Mouse (Mus musculus) cerebellum, adult 11 months (tissue): ENCODE measurements around the gene Mybpc2.

Experiments used
- DNase-seq: peaks from one replicate; pipeline ENCODE4 v3.0.0; 2022

Gene Mybpc2

GRCm38 (mm10) chr7:44482836-44483435 is 41.5 kb downstream of the Mybpc2 start:
- no peak for DNase-seq

GRCm38 (mm10) chr7:44475046-44475614 is 49.3 kb downstream of the Mybpc2 start:
- no peak for DNase-seq

GRCm38 (mm10) chr7:44474419-44474818 is 50.0 kb downstream of the Mybpc2 start:
- no peak for DNase-seq

- DNase-seq = peak; percentile 47
Observed at GRCm38 (mm10) chr7:44472961-44473646, 51.4 kb downstream of the Mybpc2 start.

- peak; percentile 18 for DNase-seq
Observed at GRCm38 (mm10) chr7:44472558-44472885, 51.9 kb downstream of the Mybpc2 start.

GRCm38 (mm10) chr7:44471880-44472557 is 52.4 kb downstream of the Mybpc2 start:
- peak; percentile 36 for DNase-seq

- peak; percentile 30 for DNase-seq
Observed at GRCm38 (mm10) chr7:44470696-44471612, 53.5 kb downstream of the Mybpc2 start.

- peak; percentile 25 for DNase-seq
Observed at GRCm38 (mm10) chr7:44469677-44470675, 54.5 kb downstream of the Mybpc2 start.

GRCm38 (mm10) chr7:44468644-44469285 is 55.7 kb downstream of the Mybpc2 start:
- peak; percentile 47 for DNase-seq

- DNase-seq = peak; percentile 92
Observed at GRCm38 (mm10) chr7:44467811-44468411, 56.5 kb downstream of the Mybpc2 start, which contains the start of gene Josd2. Gene Josd2 (plus strand): TSS chr7:44467980.

- DNase-seq = peak; percentile 59
Observed at GRCm38 (mm10) chr7:44466888-44467311, 57.6 kb downstream of the Mybpc2 start.

- DNase-seq = peak; percentile 46
Observed at GRCm38 (mm10) chr7:44466006-44466887, 58.2 kb downstream of the Mybpc2 start.

GRCm38 (mm10) chr7:44465111-44465510 is 59.3 kb downstream of the Mybpc2 start, which contains the start of gene Aspdh:
Gene Aspdh (plus strand): TSS chr7:44465391.
- DNase-seq = peak; percentile 50

GRCm38 (mm10) chr7:44464511-44464910 is 59.9 kb downstream of the Mybpc2 start:
- DNase-seq = peak; percentile 94

- peak; percentile 44 for DNase-seq
Observed at GRCm38 (mm10) chr7:44463556-44464225, 60.8 kb downstream of the Mybpc2 start.

GRCm38 (mm10) chr7:44463056-44463425 is 61.4 kb downstream of the Mybpc2 start:
- peak; percentile 24 for DNase-seq

GRCm38 (mm10) chr7:44462218-44463055 is 62.0 kb downstream of the Mybpc2 start:
- DNase-seq = peak; percentile 66
